Comparison of ENCODE assay signal across 22 mouse cellular contexts in genomic region chr9:103577731-103578130, GRCm38 (mm10).
"Had no signal": no experiment of that assay in that cellular context is flagged by ENCODE, and none has a peak within 500 bp of the region (broad histone marks: within the 10 kb centered on the region; RNA-seq: fewer than 3 reads in every experiment).

No protein-coding gene starts in this region.

- ATAC-seq: midbrain, embryonic 13.5 days; midbrain, embryonic 16.5 days had no signal

- H3K27ac ChIP-seq: kidney, postnatal 0 days; liver, embryonic 15.5 days; lung, embryonic 15.5 days; midbrain, embryonic 10.5 days; midbrain, embryonic 13.5 days; neural tube, embryonic 15.5 days; stomach, postnatal 0 days had no signal

- H3K9ac ChIP-seq: liver, embryonic 15.5 days; lung, embryonic 15.5 days; midbrain, embryonic 13.5 days; neural tube, embryonic 15.5 days had no signal

- H3K4me1 ChIP-seq: liver, embryonic 15.5 days; lung, embryonic 15.5 days; megakaryocyte, embryonic 14.5 days had no signal

- H3K4me3 ChIP-seq: liver, embryonic 15.5 days; lung, embryonic 15.5 days; megakaryocyte, embryonic 14.5 days; midbrain, embryonic 10.5 days; midbrain, embryonic 13.5 days; myocyte; neural tube, embryonic 15.5 days had no signal

- H3K36me3 ChIP-seq: liver, embryonic 15.5 days; lung, embryonic 15.5 days; midbrain, embryonic 10.5 days; midbrain, embryonic 13.5 days; neural tube, embryonic 15.5 days had no signal

- H3K27me3 ChIP-seq: liver, embryonic 15.5 days; lung, embryonic 15.5 days; megakaryocyte, embryonic 14.5 days; neural tube, embryonic 15.5 days had no signal

- H3K4me2 ChIP-seq: liver, embryonic 11.5 days; liver, embryonic 15.5 days; lung, embryonic 15.5 days; midbrain, embryonic 13.5 days; neural tube, embryonic 15.5 days had no signal

- H3K9me3 ChIP-seq: liver, embryonic 15.5 days; lung, embryonic 15.5 days; midbrain, embryonic 10.5 days; midbrain, embryonic 13.5 days; neural tube, embryonic 15.5 days had no signal

- DNase-seq: kidney, adult 2 months; kidney, postnatal 25 days; lung, adult 18-20 months; lung, postnatal 10 days; lung, postnatal 36 days; right cerebral cortex, adult 18-20 months; right cerebral cortex, postnatal 14 days; right cerebral cortex, postnatal 4 days; thymus, adult 2 months; thymus, postnatal 14 days; thymus, postnatal 4 days had no signal
